Mouse (Mus musculus) neural tube, embryonic 14.5 days (tissue): ENCODE results near the gene Olfr155. TPM values are rescaled to one million over a fixed set of nuclear protein-coding genes. Genes with fewer than 3 reads are reported as not detected.

Source experiments
- ATAC-seq: fragments of 200-750 bp; cut with Nextera tagmentation; 2 replicates; pipeline ENCODE4 v1.8.0; 2017; ENCODE audit warnings: low read depth, mild to moderate bottlenecking, moderate TSS enrichment, moderate library complexity
- H3K27ac ChIP-seq: fragments of 300-500 bp; sonication (generic); 2 replicates; pipeline ENCODE4 v1.5.1; 2014; ENCODE audit warnings: low read depth, mild to moderate bottlenecking, control low read depth, low read length, moderate library complexity, mixed read lengths
- H3K27me3 ChIP-seq: fragments of 300-500 bp; sonication (generic); 2 replicates; pipeline ENCODE4 v1.6.1; 2014; ENCODE audit warnings: low read length; ENCODE audit not compliant: control insufficient read depth, insufficient read depth
- H3K36me3 ChIP-seq: fragments of 300-500 bp; sonication (generic); 2 replicates; pipeline ENCODE4 v1.6.1; 2014; ENCODE audit warnings: low read length, mixed read lengths; ENCODE audit not compliant: control insufficient read depth, insufficient read depth
- H3K4me1 ChIP-seq: fragments of 300-500 bp; sonication (generic); 2 replicates; pipeline ENCODE4 v1.6.1; 2014; ENCODE audit warnings: low read length; ENCODE audit not compliant: control insufficient read depth, insufficient read depth
- H3K4me2 ChIP-seq: fragments of 300-500 bp; sonication (generic); 2 replicates; pipeline ENCODE4 v1.6.1; 2014; ENCODE audit warnings: mild to moderate bottlenecking, low read depth, low read length, control low read depth
- H3K4me3 ChIP-seq: fragments of 300-500 bp; sonication (generic); 2 replicates; pipeline ENCODE4 v1.5.1; 2014; ENCODE audit warnings: low read depth, low read length, control low read depth, mixed read lengths
- H3K9ac ChIP-seq: fragments of 300-500 bp; sonication (generic); replicated peaks from 2 replicates; pipeline ENCODE4 v1.6.1; 2014; ENCODE audit warnings: low read depth, mild to moderate bottlenecking, control low read depth, low read length, mixed read lengths
- H3K9me3 ChIP-seq: fragments of 300-500 bp; sonication (generic); 2 replicates; pipeline ENCODE4 v1.6.1; 2016; ENCODE audit warnings: low read length; ENCODE audit not compliant: control insufficient read depth
- WGBS: fragments of 180-500 bp; shearing (Covaris S2); extraction: QIAGEN DNeasy Blood & Tissue Kit; methylation state at CpG from one replicate; pipeline ENCODE4 v1.1.7; 2014; 5-methylcytosine and 5-hydroxymethylcytosine counted together
- polyA plus RNA-seq: library from polyadenylated mRNA; unstranded; fragments of >200 nt; fragmentation: Nextera tagmentation; extraction: Ambion mirVana; gene quantifications from 2 replicates; pipeline ENCODE4 v1.2.1, GENCODE M21; 2014

Gene Olfr155
- polyA plus RNA-seq, 1 experiment from 2014 or later, result not detected

DNA sequence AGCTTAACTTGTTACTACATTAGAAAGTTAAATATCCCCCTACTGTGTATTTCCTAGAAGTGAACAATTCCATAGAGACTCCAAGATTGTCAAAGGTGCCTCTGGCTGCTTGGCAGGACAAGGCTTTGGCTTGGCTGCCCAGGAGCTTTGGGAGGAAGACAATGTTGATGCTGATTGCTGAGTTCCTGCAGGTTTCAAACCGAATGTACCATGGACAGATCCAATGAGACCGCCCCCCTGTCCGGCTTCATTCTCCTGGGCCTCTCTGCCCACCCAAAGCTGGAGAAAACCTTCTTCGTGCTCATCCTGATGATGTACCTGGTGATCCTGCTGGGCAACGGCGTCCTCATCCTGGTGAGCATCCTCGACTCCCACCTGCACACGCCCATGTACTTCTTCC, 2.7 kb downstream of the Olfr155 start:
- no peak overlapping the region for H3K9ac ChIP-seq
- WGBS, result 77% methylated on average over 8 of the region's 8 CpGs
- H3K9me3 ChIP-seq, result no peaks in the 10 kb centered on the region
- no peaks in the 10 kb centered on the region for H3K27me3 ChIP-seq
- no peak overlapping the region for H3K27ac ChIP-seq
- no peaks in the 10 kb centered on the region for H3K4me1 ChIP-seq
- ATAC-seq, result no peak
- H3K4me2 ChIP-seq, result no peak overlapping the region
- H3K36me3 ChIP-seq, result no peaks in the 10 kb centered on the region
- no peak overlapping the region for H3K4me3 ChIP-seq

- Histone ChIP-seq H3K9ac (no peak overlapping the region), H3K9me3 (no peaks in the 10 kb centered on the region), H3K4me2 (no peak overlapping the region), H3K27me3 (no peaks in the 10 kb centered on the region), H3K4me1 (no peaks in the 10 kb centered on the region), H3K4me3 (no peak overlapping the region), H3K36me3 (no peaks in the 10 kb centered on the region), H3K27ac (no peak overlapping the region)
- 86% methylated on average over 10 of the region's 10 CpGs for WGBS
- no peak for ATAC-seq
Observed at GRCm38 (mm10) chr4:43859886-43860285, 8.5 kb downstream of the Olfr155 start.

DNA sequence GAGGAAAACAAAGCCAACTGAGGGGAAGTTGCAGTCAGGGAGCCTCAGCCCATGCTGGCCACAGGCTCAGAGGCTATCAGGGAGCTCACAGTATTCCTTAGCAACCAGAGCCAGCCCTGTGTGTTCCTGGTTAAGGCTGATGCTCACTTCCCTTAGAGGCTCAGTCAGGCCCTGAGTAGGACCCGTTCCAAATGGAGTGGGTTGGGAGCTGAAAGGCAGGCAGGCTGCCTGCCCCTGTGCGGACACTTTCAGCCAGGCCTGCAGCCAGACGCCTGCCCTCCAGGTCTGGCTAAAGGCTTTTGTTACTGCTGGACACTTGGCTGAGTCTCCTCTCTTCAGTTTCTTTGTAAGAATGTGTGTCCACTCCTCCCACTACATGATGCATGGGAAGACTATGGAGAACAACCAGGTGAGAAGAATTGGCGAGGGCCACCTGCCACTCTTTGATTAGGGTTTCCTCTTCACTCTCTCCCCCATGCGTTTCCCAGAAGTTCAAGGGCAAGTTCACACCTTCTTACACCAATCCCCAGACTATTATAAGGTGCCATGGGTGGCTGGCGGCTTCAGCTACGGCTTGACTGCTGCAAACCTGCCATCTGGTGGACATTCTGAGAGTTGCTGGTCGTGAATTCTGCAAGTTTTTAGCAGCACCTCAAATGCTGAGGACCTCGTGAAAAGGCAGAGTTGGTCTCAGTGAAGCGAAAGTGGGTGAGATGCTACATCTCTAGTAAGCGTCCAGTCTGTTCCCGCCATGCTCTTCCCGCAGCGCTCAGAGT, 9.6 kb downstream of the Olfr155 start:
- no peaks in the 10 kb centered on the region for H3K27me3 ChIP-seq
- ATAC-seq, result no peak
- H3K4me3 ChIP-seq, result no peak overlapping the region
- no peak overlapping the region for H3K9ac ChIP-seq
- 16% methylated on average over 14 of the region's 14 CpGs for WGBS
- no peaks in the 10 kb centered on the region for H3K9me3 ChIP-seq
- no peak overlapping the region for H3K4me2 ChIP-seq
- H3K36me3 ChIP-seq, result no peaks in the 10 kb centered on the region
- H3K4me1 ChIP-seq, result no peaks in the 10 kb centered on the region
- H3K27ac ChIP-seq, result no peak overlapping the region

DNA sequence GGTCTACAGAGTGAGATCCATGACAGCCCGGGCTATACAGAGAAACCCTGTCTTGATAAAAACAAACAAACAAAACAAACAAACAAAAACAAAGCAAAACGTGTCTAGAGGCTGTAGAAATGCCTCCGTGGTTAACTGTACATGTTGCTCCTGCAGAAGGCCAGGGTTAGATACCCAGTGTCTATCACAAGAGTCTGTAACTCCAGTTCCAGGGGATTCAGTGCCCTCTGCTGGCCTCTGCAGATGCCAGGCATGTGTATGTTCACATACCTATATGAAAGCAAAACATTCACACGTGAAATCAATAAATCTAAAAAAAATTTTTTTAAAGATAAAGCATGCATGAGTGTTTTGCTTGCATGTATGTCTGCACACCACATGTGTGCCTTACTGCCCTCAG, 11.9 kb downstream of the Olfr155 start:
- no peak for ATAC-seq
- Histone ChIP-seq H3K9me3 (no peaks in the 10 kb centered on the region), H3K4me3 (no peak overlapping the region), H3K27ac (no peak overlapping the region), H3K27me3 (no peaks in the 10 kb centered on the region), H3K4me1 (no peaks in the 10 kb centered on the region), H3K4me2 (no peak overlapping the region), H3K36me3 (no peaks in the 10 kb centered on the region), H3K9ac (no peak overlapping the region)
- 73% methylated on average over 4 of the region's 4 CpGs for WGBS

DNA sequence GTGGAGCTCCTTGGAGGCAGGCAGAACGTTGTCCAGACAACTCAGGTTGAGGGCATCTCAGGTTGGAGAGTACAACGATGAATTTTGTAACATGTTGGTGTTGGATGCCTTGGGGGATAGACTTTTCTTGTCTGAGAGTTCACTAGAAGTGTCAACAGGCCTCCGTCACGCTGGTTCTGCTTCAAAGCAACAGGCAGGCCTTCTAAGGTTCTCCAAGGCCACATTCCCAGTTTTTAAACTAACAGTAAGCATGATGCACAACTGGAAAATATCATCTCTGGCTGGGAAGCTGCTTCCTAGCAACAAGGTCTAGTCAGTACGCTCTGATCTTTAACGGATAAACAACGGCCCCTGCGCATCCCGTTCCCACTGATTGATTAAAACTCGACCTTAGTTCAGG, 18.5 kb downstream of the Olfr155 start:
- no peaks in the 10 kb centered on the region for H3K36me3 ChIP-seq
- 90% methylated on average over 10 of the region's 10 CpGs for WGBS
- ATAC-seq, result no peak

DNA sequence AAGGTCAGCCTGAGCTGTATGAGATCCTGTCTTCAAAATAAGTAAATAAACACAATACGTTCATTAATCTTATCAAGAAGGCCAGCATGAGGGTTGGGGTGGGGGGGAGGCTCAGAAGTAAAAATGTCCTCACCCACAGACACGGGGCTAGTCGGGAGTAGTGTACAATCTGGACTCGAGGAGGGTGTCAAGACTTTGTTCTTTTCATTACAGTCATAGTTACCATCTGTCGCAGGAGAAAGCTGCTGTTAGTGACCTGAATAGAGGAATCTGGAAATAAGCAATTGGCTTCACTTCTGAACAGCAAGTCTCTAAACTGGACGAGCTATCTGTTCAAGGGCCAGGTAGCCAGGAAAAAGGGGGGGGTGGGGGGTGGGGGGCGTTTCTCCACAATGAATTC, 23.1 kb downstream of the Olfr155 start:
- H3K36me3 ChIP-seq, result no peaks in the 10 kb centered on the region
- no peak overlapping the region for H3K9ac ChIP-seq
- 41% methylated on average over 7 of the region's 7 CpGs for WGBS
- peaks cover 12% of the 10 kb centered on the region; the same call in 1 of the 2 replicates for H3K4me1 ChIP-seq
- no peak for ATAC-seq
- peak overlapping the region; percentile 90 for H3K4me2 ChIP-seq
- no peak overlapping the region for H3K27ac ChIP-seq
- H3K9me3 ChIP-seq, result no peaks in the 10 kb centered on the region
- H3K4me3 ChIP-seq, result peak overlapping the region; percentile 91; the same call in 1 of the 2 replicates
- no peaks in the 10 kb centered on the region for H3K27me3 ChIP-seq

More for the DNA sequence above, 18.5 kb downstream of the Olfr155 start:
- Histone ChIP-seq H3K27me3 (no peaks in the 10 kb centered on the region), H3K9me3 (no peaks in the 10 kb centered on the region), H3K4me3 (no peak overlapping the region), H3K27ac (no peak overlapping the region), H3K9ac (no peak overlapping the region), H3K4me2 (no peak overlapping the region), H3K4me1 (no peaks in the 10 kb centered on the region)

GRCm38 (mm10) chr4:43875160-43875918, 24.0 kb downstream of the Olfr155 start, which contains the start of gene Reck:
Reck (plus strand) TSS chr4:43875530.
- peak within 1 kb of the TSS; percentile 72; the same call in 1 of the 2 replicates for H3K27ac ChIP-seq
- ATAC-seq, result peak; percentile 92
- WGBS, result under 1% methylated on average over 33 of the region's 73 CpGs
- peak within 1 kb of the TSS; percentile 90 for H3K4me2 ChIP-seq
- peak within 1 kb of the TSS; percentile 87 for H3K9ac ChIP-seq
- no peaks in the 10 kb centered on the region for H3K9me3 ChIP-seq
- peaks cover 12% of the 10 kb centered on the region; the same call in 1 of the 2 replicates for H3K4me1 ChIP-seq
- peak within 1 kb of the TSS; percentile 91 for H3K4me3 ChIP-seq
- no peaks in the 10 kb centered on the region for H3K27me3 ChIP-seq
- H3K36me3 ChIP-seq, result no peaks in the 10 kb centered on the region

DNA sequence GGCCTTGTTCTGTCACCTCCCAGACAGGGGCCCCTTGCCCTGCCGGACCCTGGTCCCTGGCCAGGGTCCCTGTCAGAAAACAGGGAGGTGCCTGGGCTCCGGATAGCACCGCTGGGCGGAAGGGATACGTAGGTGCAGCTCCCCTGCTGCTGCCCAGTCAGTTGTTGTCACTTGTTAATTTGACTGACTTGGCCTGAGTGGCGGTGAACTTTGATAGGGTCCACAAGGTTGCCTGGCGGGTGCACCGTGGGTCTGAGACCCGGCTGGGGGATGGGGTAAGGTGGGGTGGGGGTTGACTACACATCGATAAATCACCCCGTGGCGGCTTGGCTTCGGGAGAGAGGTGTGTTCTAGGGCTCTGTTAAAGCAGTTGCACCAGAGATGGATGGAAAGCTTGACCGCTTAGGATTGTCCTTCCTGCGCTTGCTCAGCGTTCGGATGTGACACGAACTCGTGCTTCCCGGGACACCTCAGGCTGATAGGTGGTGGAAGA, 24.6 kb downstream of the Olfr155 start:
- Histone ChIP-seq H3K4me3 (peak overlapping the region; percentile 91), H3K4me2 (peak overlapping the region; percentile 90), H3K9me3 (no peaks in the 10 kb centered on the region), H3K9ac (peak overlapping the region; percentile 87), H3K4me1 (peaks cover 12% of the 10 kb centered on the region; the same call in 1 of the 2 replicates), H3K36me3 (no peaks in the 10 kb centered on the region), H3K27me3 (no peaks in the 10 kb centered on the region), H3K27ac (peak overlapping the region; percentile 72; the same call in 1 of the 2 replicates)
- ATAC-seq, result peak; percentile 67
- under 1% methylated on average over 20 of the region's 20 CpGs for WGBS

- no peak for ATAC-seq
- H3K9ac ChIP-seq, result no peak overlapping the region
- no peak overlapping the region for H3K4me3 ChIP-seq
- 97% methylated on average over 1 of the region's 1 CpGs for WGBS
- H3K27me3 ChIP-seq, result no peaks in the 10 kb centered on the region
- H3K36me3 ChIP-seq, result no peaks in the 10 kb centered on the region
- H3K9me3 ChIP-seq, result no peaks in the 10 kb centered on the region
- H3K4me1 ChIP-seq, result peaks cover 12% of the 10 kb centered on the region; the same call in 1 of the 2 replicates
- H3K4me2 ChIP-seq, result no peak overlapping the region
- H3K27ac ChIP-seq, result no peak overlapping the region
Observed at GRCm38 (mm10) chr4:43877230-43877629, 25.9 kb downstream of the Olfr155 start.
